Mouse (Mus musculus): ENCODE results near the gene Kcnma1. TPM values are rescaled to one million over a fixed set of nuclear protein-coding genes. Genes with fewer than 3 reads are reported as not detected.

The Kcnma1 gene
- total RNA-seq, 2 experiments from 2014 or later, result 194 to 195 TPM

GRCm38 (mm10) chr14:23758421-23758820, 255.9 kb downstream of the Kcnma1 start:
- no peak for TF ChIP-seq CTCF (IDR thresholded peaks at IDR 0.05)
- intact Hi-C loops (cut with DNase I), result no loop called here
- DNase-seq (ENCODE audit: extremely low spot score in 1 of 2, low spot score in 2 of 2), result peak in 1 of 2 experiments; percentile 33
- H3K4me3 ChIP-seq, result no peak overlapping the region
- H3K27ac ChIP-seq, result peak overlapping the region; percentile 70

GRCm38 (mm10) chr14:23748011-23748410, 266.3 kb downstream of the Kcnma1 start:
- intact Hi-C loops (cut with DNase I), result no loop called here
- DNase-seq (ENCODE audit: extremely low spot score in 1 of 2, low spot score in 2 of 2), result no peak
- Histone ChIP-seq H3K27ac (no peak overlapping the region), H3K4me3 (no peak overlapping the region)
- TF ChIP-seq CTCF (IDR thresholded peaks at IDR 0.05), result no peak

GRCm38 (mm10) chr14:23746976-23747375, 267.3 kb downstream of the Kcnma1 start:
- TF ChIP-seq CTCF (IDR thresholded peaks at IDR 0.05), result no peak
- Histone ChIP-seq H3K4me3 (no peak overlapping the region), H3K27ac (no peak overlapping the region)
- DNase-seq (ENCODE audit: extremely low spot score in 1 of 2, low spot score in 2 of 2), result no peak
- intact Hi-C loops (cut with DNase I), result no loop called here

GRCm38 (mm10) chr14:23741531-23741930, 272.8 kb downstream of the Kcnma1 start:
- no peak overlapping the region for H3K4me3 ChIP-seq
- H3K27ac ChIP-seq, result no peak overlapping the region
- intact Hi-C loops (cut with DNase I), result no loop called here
- DNase-seq (ENCODE audit: extremely low spot score in 1 of 2, low spot score in 2 of 2), result no peak
- TF ChIP-seq CTCF (IDR thresholded peaks at IDR 0.05), result no peak

- TF ChIP-seq CTCF (IDR thresholded peaks at IDR 0.05), result no peak
- no peak for DNase-seq (ENCODE audit: extremely low spot score in 1 of 2, low spot score in 2 of 2)
- intact Hi-C loops (cut with DNase I), result no loop called here
Observed at GRCm38 (mm10) chr14:23734200-23734599, 280.1 kb downstream of the Kcnma1 start.

GRCm38 (mm10) chr14:23729377-23729776, 284.9 kb downstream of the Kcnma1 start:
- TF ChIP-seq CTCF (IDR thresholded peaks at IDR 0.05), result no peak
- intact Hi-C loops (cut with DNase I), result no loop called here

More at GRCm38 (mm10) chr14:23734200-23734599, 280.1 kb downstream of the Kcnma1 start:
- Histone ChIP-seq H3K27ac (no peak overlapping the region), H3K4me3 (no peak overlapping the region)

GRCm38 (mm10) chr14:23723701-23724430, 290.4 kb downstream of the Kcnma1 start:
- no peak overlapping the region for H3K27ac ChIP-seq

More at GRCm38 (mm10) chr14:23729377-23729776, 284.9 kb downstream of the Kcnma1 start:
- DNase-seq (ENCODE audit: extremely low spot score in 1 of 2, low spot score in 2 of 2), result no peak
- no peak overlapping the region for H3K27ac ChIP-seq
- no peak overlapping the region for H3K4me3 ChIP-seq

GRCm38 (mm10) chr14:23719246-23719645, 295.0 kb downstream of the Kcnma1 start:
- no peak for DNase-seq (ENCODE audit: extremely low spot score in 1 of 2, low spot score in 2 of 2)
- Histone ChIP-seq H3K4me3 (no peak overlapping the region), H3K27ac (peak overlapping the region; percentile 74)
- intact Hi-C loops (cut with DNase I), result loop anchor here (2.0 kb wide), 1 partner anchor 66 kb away; no protein-coding TSS in a partner anchor
- no peak for TF ChIP-seq CTCF (IDR thresholded peaks at IDR 0.05)

More at GRCm38 (mm10) chr14:23723701-23724430, 290.4 kb downstream of the Kcnma1 start:
- H3K4me3 ChIP-seq, result no peak overlapping the region
- TF ChIP-seq CTCF (IDR thresholded peaks at IDR 0.05), result no peak
- no peak for DNase-seq (ENCODE audit: extremely low spot score in 1 of 2, low spot score in 2 of 2)
- intact Hi-C loops (cut with DNase I), result no loop called here

GRCm38 (mm10) chr14:23718667-23719066, 295.6 kb downstream of the Kcnma1 start:
- no peak for DNase-seq (ENCODE audit: extremely low spot score in 1 of 2, low spot score in 2 of 2)
- Histone ChIP-seq H3K4me3 (no peak overlapping the region), H3K27ac (peak overlapping the region; percentile 74)
- intact Hi-C loops (cut with DNase I), result loop anchor here (2.0 kb wide), 1 partner anchor 66 kb away; no protein-coding TSS in a partner anchor
- TF ChIP-seq CTCF (IDR thresholded peaks at IDR 0.05), result no peak

GRCm38 (mm10) chr14:23714396-23715131, 299.7 kb downstream of the Kcnma1 start:
- no peak for TF ChIP-seq CTCF (IDR thresholded peaks at IDR 0.05)
- no peak for DNase-seq (ENCODE audit: extremely low spot score in 1 of 2, low spot score in 2 of 2)
- no peak overlapping the region for H3K4me3 ChIP-seq
- H3K27ac ChIP-seq, result no peak overlapping the region
- intact Hi-C loops (cut with DNase I), result no loop called here

- no peak overlapping the region for H3K4me3 ChIP-seq
- intact Hi-C loops (cut with DNase I), result no loop called here
Observed at GRCm38 (mm10) chr14:23712891-23713290, 301.4 kb downstream of the Kcnma1 start.

GRCm38 (mm10) chr14:23710954-23711353, 303.3 kb downstream of the Kcnma1 start:
- no peak for TF ChIP-seq CTCF (IDR thresholded peaks at IDR 0.05)
- intact Hi-C loops (cut with DNase I), result no loop called here
- DNase-seq (ENCODE audit: extremely low spot score in 1 of 2, low spot score in 2 of 2), result peak in 1 of 2 experiments; percentile 39
- H3K27ac ChIP-seq, result no peak overlapping the region
- no peak overlapping the region for H3K4me3 ChIP-seq

More at GRCm38 (mm10) chr14:23712891-23713290, 301.4 kb downstream of the Kcnma1 start:
- H3K27ac ChIP-seq, result no peak overlapping the region
- TF ChIP-seq CTCF (IDR thresholded peaks at IDR 0.05), result no peak
- DNase-seq (ENCODE audit: extremely low spot score in 1 of 2, low spot score in 2 of 2), result no peak

Data from left cerebral cortex, adult 2 months (tissue).